Mouse (Mus musculus): ENCODE data around the gene Mpdu1. TPM values are rescaled to one million over a fixed set of nuclear protein-coding genes. Genes with fewer than 3 reads are reported as not detected.

The Mpdu1 gene
- polyA plus RNA-seq, 1 experiment from 2014 or later, result 62.6 TPM

GRCm38 (mm10) chr11:69662967-69663671 lies 677 bp upstream of the Mpdu1 start:
- H3K9me3 ChIP-seq, result no peaks in the 10 kb centered on the region
- H3K4me1 ChIP-seq (replicated peaks), result peaks cover 17% of the 10 kb centered on the region
- H3K4me3 ChIP-seq (replicated peaks), result peak overlapping the region; percentile 52
- H3K4me2 ChIP-seq, result peak overlapping the region; percentile 58
- peaks cover 57% of the 10 kb centered on the region for H3K36me3 ChIP-seq
- WGBS, result 71% methylated on average over 13 of the region's 13 CpGs
- no peaks in the 10 kb centered on the region for H3K27me3 ChIP-seq
- peak; percentile 3; the same call in 1 of the 2 replicates for ATAC-seq (ENCODE audit: insufficient number of reproducible peaks, insufficient read depth, low FRiP score, low TSS enrichment, low read depth)
- H3K27ac ChIP-seq, result peak overlapping the region; percentile 97
- H3K9ac ChIP-seq (replicated peaks), result peak overlapping the region; percentile 64

GRCm38 (mm10) chr11:69661221-69661881 lies 1.1 kb downstream of the Mpdu1 start:
- Histone ChIP-seq H3K27ac (peak overlapping the region; percentile 97), H3K27me3 (no peaks in the 10 kb centered on the region), H3K9me3 (no peaks in the 10 kb centered on the region), H3K9ac (replicated peaks) (peak overlapping the region; percentile 64), H3K4me2 (peak overlapping the region; percentile 58), H3K4me1 (replicated peaks) (peaks cover 24% of the 10 kb centered on the region), H3K36me3 (peaks cover 58% of the 10 kb centered on the region), H3K4me3 (replicated peaks) (peak overlapping the region; percentile 52)
- ATAC-seq (ENCODE audit: insufficient number of reproducible peaks, insufficient read depth, low FRiP score, low TSS enrichment, low read depth), result no peak
- WGBS, result 85% methylated on average over 3 of the region's 3 CpGs

- H3K36me3 ChIP-seq, result peaks cover 56% of the 10 kb centered on the region
- ATAC-seq (ENCODE audit: insufficient number of reproducible peaks, insufficient read depth, low FRiP score, low TSS enrichment, low read depth), result no peak
- no peak overlapping the region for H3K9ac ChIP-seq (replicated peaks)
- no peak overlapping the region for H3K4me3 ChIP-seq (replicated peaks)
- no peaks in the 10 kb centered on the region for H3K27me3 ChIP-seq
- no peak overlapping the region for H3K27ac ChIP-seq
- no peaks in the 10 kb centered on the region for H3K9me3 ChIP-seq
- peaks cover 37% of the 10 kb centered on the region for H3K4me1 ChIP-seq (replicated peaks)
- WGBS, result 84% methylated on average over 15 of the region's 15 CpGs
- no peak overlapping the region for H3K4me2 ChIP-seq
Measured at GRCm38 (mm10) chr11:69657462-69657881, 5.0 kb downstream of the Mpdu1 start.

- Histone ChIP-seq H3K4me1 (replicated peaks) (peaks cover 37% of the 10 kb centered on the region), H3K27ac (peak overlapping the region; percentile 35; the same call in 1 of the 2 replicates), H3K36me3 (peaks cover 62% of the 10 kb centered on the region), H3K4me3 (replicated peaks) (no peak overlapping the region), H3K9me3 (no peaks in the 10 kb centered on the region), H3K9ac (replicated peaks) (0 out of 2 replicates have a peak overlapping the region, but pooled peaks have one; percentile 23), H3K27me3 (no peaks in the 10 kb centered on the region), H3K4me2 (no peak overlapping the region)
- ATAC-seq (ENCODE audit: insufficient number of reproducible peaks, insufficient read depth, low FRiP score, low TSS enrichment, low read depth), result no peak
- WGBS, result 77% methylated on average over 10 of the region's 10 CpGs
Measured at GRCm38 (mm10) chr11:69656617-69657461, 5.6 kb downstream of the Mpdu1 start.

GRCm38 (mm10) chr11:69656065-69656455 lies 6.4 kb downstream of the Mpdu1 start:
- Histone ChIP-seq H3K9ac (replicated peaks) (no peak overlapping the region), H3K27me3 (no peaks in the 10 kb centered on the region), H3K4me3 (replicated peaks) (no peak overlapping the region), H3K9me3 (no peaks in the 10 kb centered on the region), H3K27ac (no peak overlapping the region), H3K36me3 (peaks cover 70% of the 10 kb centered on the region), H3K4me2 (no peak overlapping the region), H3K4me1 (replicated peaks) (peaks cover 30% of the 10 kb centered on the region)
- no peak for ATAC-seq (ENCODE audit: insufficient number of reproducible peaks, insufficient read depth, low FRiP score, low TSS enrichment, low read depth)
- 77% methylated on average over 5 of the region's 5 CpGs for WGBS

GRCm38 (mm10) chr11:69655264-69656064 lies 7.0 kb downstream of the Mpdu1 start, which contains the start of gene Sox15:
Gene Sox15 (plus strand): TSS chr11:69655314.
- no peaks in the 10 kb centered on the region for H3K9me3 ChIP-seq
- H3K27me3 ChIP-seq, result no peaks in the 10 kb centered on the region
- H3K27ac ChIP-seq, result peak within 1 kb of the TSS; percentile 73
- H3K4me3 ChIP-seq (replicated peaks), result no peak within 1 kb of the TSS
- peak within 1 kb of the TSS; percentile 20 for H3K4me2 ChIP-seq
- peak; percentile 57; the same call in 1 of the 2 replicates for ATAC-seq (ENCODE audit: insufficient number of reproducible peaks, insufficient read depth, low FRiP score, low TSS enrichment, low read depth)
- H3K9ac ChIP-seq (replicated peaks), result no peak within 1 kb of the TSS
- H3K36me3 ChIP-seq, result peaks cover 76% of the 10 kb centered on the region
- peaks cover 28% of the 10 kb centered on the region for H3K4me1 ChIP-seq (replicated peaks)
- WGBS, result 20% methylated on average over 34 of the region's 34 CpGs

GRCm38 (mm10) chr11:69654760-69655159 lies 7.7 kb downstream of the Mpdu1 start:
- 32% methylated on average over 9 of the region's 9 CpGs for WGBS
- Histone ChIP-seq H3K9me3 (no peaks in the 10 kb centered on the region), H3K36me3 (peaks cover 83% of the 10 kb centered on the region), H3K27ac (peak overlapping the region; percentile 73), H3K4me2 (no peak overlapping the region), H3K4me1 (replicated peaks) (peaks cover 28% of the 10 kb centered on the region), H3K9ac (replicated peaks) (no peak overlapping the region), H3K4me3 (replicated peaks) (no peak overlapping the region), H3K27me3 (no peaks in the 10 kb centered on the region)
- no peak for ATAC-seq (ENCODE audit: insufficient number of reproducible peaks, insufficient read depth, low FRiP score, low TSS enrichment, low read depth)

- Histone ChIP-seq H3K4me1 (replicated peaks) (peaks cover 28% of the 10 kb centered on the region), H3K4me3 (replicated peaks) (no peak overlapping the region), H3K27me3 (no peaks in the 10 kb centered on the region), H3K27ac (peak overlapping the region; percentile 45; the same call in 1 of the 2 replicates), H3K36me3 (peaks cover 85% of the 10 kb centered on the region), H3K4me2 (no peak overlapping the region), H3K9ac (replicated peaks) (no peak overlapping the region), H3K9me3 (no peaks in the 10 kb centered on the region)
- 71% methylated on average over 5 of the region's 5 CpGs for WGBS
- ATAC-seq (ENCODE audit: insufficient number of reproducible peaks, insufficient read depth, low FRiP score, low TSS enrichment, low read depth), result no peak
Measured at GRCm38 (mm10) chr11:69653399-69653798, 9.0 kb downstream of the Mpdu1 start.

GRCm38 (mm10) chr11:69645860-69646259 lies 16.6 kb downstream of the Mpdu1 start:
- Histone ChIP-seq H3K9me3 (no peaks in the 10 kb centered on the region), H3K4me1 (replicated peaks) (no peaks in the 10 kb centered on the region), H3K4me2 (no peak overlapping the region), H3K27ac (no peak overlapping the region), H3K9ac (replicated peaks) (no peak overlapping the region), H3K4me3 (replicated peaks) (no peak overlapping the region), H3K36me3 (peaks cover 99% of the 10 kb centered on the region), H3K27me3 (no peaks in the 10 kb centered on the region)
- 93% methylated on average over 5 of the region's 5 CpGs for WGBS
- ATAC-seq (ENCODE audit: insufficient number of reproducible peaks, insufficient read depth, low FRiP score, low TSS enrichment, low read depth), result no peak

- Histone ChIP-seq H3K9ac (replicated peaks) (no peak overlapping the region), H3K36me3 (peaks cover 41% of the 10 kb centered on the region), H3K4me1 (replicated peaks) (peaks cover 22% of the 10 kb centered on the region), H3K9me3 (no peaks in the 10 kb centered on the region), H3K4me3 (replicated peaks) (no peak overlapping the region), H3K4me2 (peak overlapping the region; percentile 83), H3K27me3 (no peaks in the 10 kb centered on the region), H3K27ac (no peak overlapping the region)
- ATAC-seq (ENCODE audit: insufficient number of reproducible peaks, insufficient read depth, low FRiP score, low TSS enrichment, low read depth), result no peak
- WGBS, result 87% methylated on average over 3 of the region's 3 CpGs
Measured at GRCm38 (mm10) chr11:69635471-69635870, 27.0 kb downstream of the Mpdu1 start.
